Mouse (Mus musculus) kidney, embryonic 16.5 days (tissue): ENCODE measurements around the gene Selenon. TPM values are rescaled to one million over a fixed set of nuclear protein-coding genes. Genes with fewer than 3 reads are reported as not detected.
A peak's percentile ranks its signal among the peaks of the same experiment; 100 is the strongest.

Experiments
- ATAC-seq: fragments of 200-750 bp; cut with Nextera tagmentation; 2 replicates; pipeline ENCODE4 v1.8.0; 2017; ENCODE audit warnings: moderate TSS enrichment; ENCODE audit not compliant: low FRiP score, low TSS enrichment
- H3K27ac ChIP-seq: fragments of 300-500 bp; sonication (generic); 2 replicates; pipeline ENCODE4 v1.5.1; 2014; ENCODE audit warnings: low read length
- H3K27me3 ChIP-seq: fragments of 300-500 bp; sonication (generic); 2 replicates; pipeline ENCODE4 v1.6.1; 2014; ENCODE audit warnings: low read length, control low read depth, mixed read lengths; ENCODE audit not compliant: insufficient read depth
- H3K36me3 ChIP-seq: fragments of 300-500 bp; sonication (generic); 2 replicates; pipeline ENCODE4 v1.6.1; 2014; ENCODE audit warnings: low read length, control low read depth, mixed read lengths; ENCODE audit not compliant: insufficient read depth
- H3K4me1 ChIP-seq: fragments of 300-500 bp; sonication (generic); 2 replicates; pipeline ENCODE4 v1.6.1; 2014; ENCODE audit warnings: low read length, control low read depth, mixed read lengths; ENCODE audit not compliant: insufficient read depth
- H3K4me2 ChIP-seq: fragments of 300-500 bp; sonication (generic); replicated peaks from 2 replicates; pipeline ENCODE4 v1.6.1; 2014; ENCODE audit warnings: low read depth, low read length
- H3K4me3 ChIP-seq: fragments of 300-500 bp; sonication (generic); 2 replicates; pipeline ENCODE4 v1.5.1; 2014; ENCODE audit warnings: mild to moderate bottlenecking, low read length
- H3K9ac ChIP-seq: fragments of 300-500 bp; sonication (generic); replicated peaks from 2 replicates; pipeline ENCODE4 v1.6.1; 2014; ENCODE audit warnings: low read length
- H3K9me3 ChIP-seq: fragments of 300-500 bp; sonication (generic); 2 replicates; pipeline ENCODE4 v1.6.1; 2016; ENCODE audit warnings: low read length, control low read depth
- WGBS: fragments of 180-500 bp; shearing (Covaris S2); extraction: QIAGEN DNeasy Blood & Tissue Kit; methylation state at CpG from one replicate; pipeline ENCODE4 v1.1.7; 2014; 5-methylcytosine and 5-hydroxymethylcytosine counted together
- polyA plus RNA-seq: library from polyadenylated mRNA; unstranded; fragments of >200 nt; fragmentation: Nextera tagmentation; extraction: Ambion mirVana; gene quantifications from 2 replicates; pipeline ENCODE4 v1.2.1, GENCODE M21; 2015

The Selenon gene
- polyA plus RNA-seq, 1 experiment from 2014 or later: 9.7 TPM

DNA sequence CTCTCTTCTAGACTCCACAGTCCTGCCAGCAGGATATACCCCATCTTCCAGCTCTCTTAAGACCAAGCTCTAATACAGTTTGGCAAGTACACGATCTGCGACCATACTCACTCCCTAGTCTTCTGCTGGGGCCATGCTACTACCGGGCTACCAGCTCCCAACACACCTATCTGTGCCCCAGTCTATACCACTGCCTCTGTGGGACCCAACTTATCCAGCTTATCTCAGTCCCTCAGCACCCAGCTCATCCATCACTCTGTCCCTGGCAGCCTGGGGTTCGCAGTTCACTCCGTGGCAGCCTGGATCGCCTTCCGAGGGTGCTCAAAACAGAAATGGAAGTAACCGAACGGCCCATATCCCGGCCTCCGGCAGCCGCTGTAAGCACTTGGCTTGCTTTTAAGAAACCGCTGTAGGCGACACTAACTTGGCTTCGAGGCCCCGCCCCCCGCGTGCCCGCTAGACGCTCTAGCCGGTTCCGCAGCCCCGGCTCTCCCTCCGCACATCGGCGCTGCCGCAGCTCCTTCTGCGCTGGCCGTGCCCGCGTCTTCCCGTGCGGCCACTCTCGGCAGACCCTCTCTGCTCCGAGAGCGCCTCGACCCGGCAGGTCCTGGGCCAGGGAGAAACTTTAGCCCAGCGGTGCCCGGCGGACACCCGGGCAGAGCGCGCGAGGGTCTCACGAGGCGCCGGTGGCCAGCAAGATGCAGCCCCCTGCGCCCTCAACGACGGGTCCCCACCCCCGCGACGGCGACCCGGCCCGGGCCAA is 17.7 kb downstream of the Selenon start:
- Histone ChIP-seq H3K36me3 (peaks cover 18% of the 10 kb centered on the region; the same call in 1 of the 2 replicates), H3K4me1 (peaks cover 15% of the 10 kb centered on the region), H3K27ac (peak overlapping the region; percentile 92), H3K4me3 (peak overlapping the region; percentile 92), H3K4me2 (peak overlapping the region; percentile 98), H3K9ac (peak overlapping the region; percentile 88), H3K9me3 (no peaks in the 10 kb centered on the region), H3K27me3 (no peaks in the 10 kb centered on the region)
- WGBS: under 1% methylated on average over 56 of the region's 57 CpGs
- peak; percentile 2; the same call in 1 of the 2 replicates for ATAC-seq

GRCm38 (mm10) chr4:134533421-134533820 is 18.5 kb downstream of the Selenon start:
- Histone ChIP-seq H3K9ac (peak overlapping the region; percentile 88), H3K4me2 (peak overlapping the region; percentile 98), H3K27me3 (no peaks in the 10 kb centered on the region), H3K27ac (no peak overlapping the region), H3K9me3 (no peaks in the 10 kb centered on the region), H3K4me1 (peaks cover 15% of the 10 kb centered on the region), H3K36me3 (peaks cover 19% of the 10 kb centered on the region), H3K4me3 (peak overlapping the region; percentile 92; the same call in 1 of the 2 replicates)
- 76% methylated on average over 4 of the region's 4 CpGs for WGBS
- ATAC-seq: no peak

DNA sequence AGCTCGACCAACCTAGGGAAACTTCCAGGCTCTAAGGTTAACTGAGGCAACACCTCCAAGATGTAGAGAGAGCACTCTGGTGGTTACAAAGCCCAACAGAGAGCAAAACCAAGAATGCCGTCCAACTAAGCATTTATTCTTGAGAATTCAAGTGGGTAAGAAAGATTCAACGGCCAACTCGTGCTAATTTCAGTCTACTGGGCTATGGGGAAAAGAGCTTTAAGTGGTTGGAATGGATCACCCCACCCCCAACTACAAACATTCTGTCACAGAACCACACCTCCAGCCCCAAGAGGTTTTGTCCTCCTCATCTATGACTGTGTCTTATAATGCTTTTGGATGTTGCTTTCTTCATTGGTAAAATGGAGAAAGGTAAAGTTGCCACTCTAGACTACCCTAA is 19.0 kb downstream of the Selenon start:
- Histone ChIP-seq H3K36me3 (peaks cover 23% of the 10 kb centered on the region), H3K27me3 (no peaks in the 10 kb centered on the region), H3K4me2 (no peak overlapping the region), H3K9ac (no peak overlapping the region), H3K4me3 (no peak overlapping the region), H3K27ac (no peak overlapping the region), H3K4me1 (peaks cover 15% of the 10 kb centered on the region), H3K9me3 (no peaks in the 10 kb centered on the region)
- no peak for ATAC-seq
- WGBS: 89% methylated on average over 4 of the region's 4 CpGs

DNA sequence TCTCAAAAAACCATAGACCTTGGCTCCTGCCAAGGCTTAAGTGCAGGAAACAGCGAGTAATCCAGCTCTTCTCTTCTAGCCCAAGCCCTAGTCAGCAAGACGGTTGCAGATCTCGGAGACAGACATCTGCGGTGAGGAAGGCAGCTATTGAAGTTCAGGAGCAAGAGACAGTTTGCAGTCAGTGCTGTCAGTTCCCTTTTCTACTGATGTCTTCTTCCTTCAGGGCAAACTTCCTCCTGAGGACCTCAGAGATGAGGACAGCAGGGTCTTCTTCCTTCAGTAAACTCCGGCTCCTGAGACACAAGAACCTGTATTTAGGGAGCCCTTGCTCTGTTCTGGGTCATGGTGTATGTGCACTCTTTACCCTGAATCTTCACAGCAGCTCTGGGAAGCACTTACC is 25.7 kb downstream of the Selenon start:
- Histone ChIP-seq H3K4me1 (no peaks in the 10 kb centered on the region), H3K4me3 (no peak overlapping the region), H3K27me3 (no peaks in the 10 kb centered on the region), H3K4me2 (no peak overlapping the region), H3K36me3 (peaks cover 38% of the 10 kb centered on the region), H3K9me3 (no peaks in the 10 kb centered on the region), H3K27ac (no peak overlapping the region), H3K9ac (no peak overlapping the region)
- WGBS: 81% methylated on average over 5 of the region's 5 CpGs
- ATAC-seq: no peak

GRCm38 (mm10) chr4:134525806-134526205 is 26.2 kb downstream of the Selenon start:
- Histone ChIP-seq H3K4me2 (no peak overlapping the region), H3K9me3 (no peaks in the 10 kb centered on the region), H3K4me3 (no peak overlapping the region), H3K36me3 (peaks cover 38% of the 10 kb centered on the region), H3K9ac (no peak overlapping the region), H3K27ac (no peak overlapping the region), H3K27me3 (no peaks in the 10 kb centered on the region), H3K4me1 (no peaks in the 10 kb centered on the region)
- no peak for ATAC-seq
- WGBS: 78% methylated on average over 5 of the region's 5 CpGs

DNA sequence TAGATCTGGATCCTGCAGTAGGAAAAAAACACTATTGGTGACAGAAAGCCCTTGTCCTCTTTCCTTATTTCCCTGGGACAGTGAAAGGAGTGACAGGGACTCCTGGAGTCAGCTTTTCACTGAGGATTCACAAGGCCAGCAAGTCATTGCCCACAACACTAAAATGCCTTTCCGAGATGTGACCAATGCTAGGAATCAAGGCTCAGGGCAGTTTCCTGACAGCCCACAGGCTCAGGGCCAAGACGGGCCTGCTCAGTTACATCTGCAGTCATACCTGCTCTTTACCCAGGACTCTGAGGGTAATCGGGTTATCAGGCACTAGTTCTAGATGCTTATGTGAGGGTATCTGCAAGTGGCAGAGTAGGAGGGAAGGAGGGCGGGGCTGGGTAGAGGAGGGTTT is 28.5 kb downstream of the Selenon start:
- Histone ChIP-seq H3K4me1 (no peaks in the 10 kb centered on the region), H3K9ac (no peak overlapping the region), H3K27ac (no peak overlapping the region), H3K4me3 (no peak overlapping the region), H3K36me3 (peaks cover 20% of the 10 kb centered on the region), H3K4me2 (no peak overlapping the region), H3K27me3 (no peaks in the 10 kb centered on the region), H3K9me3 (no peaks in the 10 kb centered on the region)
- WGBS: 92% methylated on average over 4 of the region's 4 CpGs
- ATAC-seq: no peak

DNA sequence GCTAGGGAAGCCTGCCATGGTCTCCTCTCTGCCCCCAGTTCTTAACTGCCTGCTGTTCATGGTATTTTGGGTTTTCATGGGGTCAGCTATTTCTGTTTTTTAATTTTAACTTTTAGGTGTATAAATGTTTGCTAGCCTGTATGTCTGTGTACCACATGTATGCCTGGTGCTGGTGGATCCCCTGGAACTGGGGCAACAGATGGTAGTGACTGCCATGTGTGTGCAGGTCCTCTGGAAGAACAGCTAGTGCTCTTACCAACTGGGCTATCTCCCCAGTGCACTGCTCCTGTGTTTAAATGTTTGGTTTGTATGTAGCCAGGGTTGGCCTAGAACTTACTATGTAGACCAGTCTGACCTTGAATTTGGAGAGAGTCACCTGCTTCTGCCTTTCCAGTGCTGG is 32.7 kb downstream of the Selenon start:
- Histone ChIP-seq H3K9ac (no peak overlapping the region), H3K27ac (no peak overlapping the region), H3K36me3 (peaks cover 4% of the 10 kb centered on the region; the same call in 1 of the 2 replicates), H3K27me3 (no peaks in the 10 kb centered on the region), H3K9me3 (no peaks in the 10 kb centered on the region), H3K4me2 (no peak overlapping the region), H3K4me1 (no peaks in the 10 kb centered on the region), H3K4me3 (no peak overlapping the region)
- ATAC-seq: no peak

- Histone ChIP-seq H3K9me3 (no peaks in the 10 kb centered on the region), H3K9ac (no peak overlapping the region), H3K27me3 (no peaks in the 10 kb centered on the region), H3K4me3 (no peak overlapping the region), H3K27ac (no peak overlapping the region), H3K4me2 (no peak overlapping the region), H3K36me3 (peaks cover 4% of the 10 kb centered on the region; the same call in 1 of the 2 replicates), H3K4me1 (no peaks in the 10 kb centered on the region)
- ATAC-seq: no peak
- 91% methylated on average over 4 of the region's 4 CpGs for WGBS
Observed at GRCm38 (mm10) chr4:134518541-134518940, 33.4 kb downstream of the Selenon start.

- H3K27ac ChIP-seq: no peak overlapping the region
- 89% methylated on average over 10 of the region's 10 CpGs for WGBS
- no peaks in the 10 kb centered on the region for H3K9me3 ChIP-seq
- H3K4me2 ChIP-seq: no peak overlapping the region
- no peaks in the 10 kb centered on the region; the same call in 1 of the 2 replicates for H3K36me3 ChIP-seq
- no peak overlapping the region for H3K9ac ChIP-seq
- no peaks in the 10 kb centered on the region for H3K4me1 ChIP-seq
- ATAC-seq: no peak
- no peak overlapping the region for H3K4me3 ChIP-seq
- no peaks in the 10 kb centered on the region for H3K27me3 ChIP-seq
Observed at GRCm38 (mm10) chr4:134517719-134518118, 34.2 kb downstream of the Selenon start.

DNA sequence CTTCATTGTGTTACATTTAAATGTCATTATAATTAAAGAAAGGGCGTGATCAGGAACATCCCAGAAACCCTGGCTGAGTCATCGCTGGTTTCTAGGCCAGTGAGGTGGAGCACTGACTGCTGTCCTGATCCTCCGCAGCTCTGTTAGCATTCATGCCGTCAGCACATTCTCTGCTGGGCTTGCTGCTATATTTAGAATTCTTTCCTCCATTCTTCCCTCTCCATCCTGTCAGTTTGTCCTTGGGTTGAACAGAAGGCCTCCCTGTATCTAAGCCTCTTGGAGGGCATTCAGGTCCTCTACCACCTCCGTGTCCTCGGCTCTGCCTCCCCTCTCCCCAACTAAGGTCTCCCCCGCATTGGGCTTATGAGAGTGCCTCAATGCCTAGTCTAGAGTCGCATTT is 35.0 kb downstream of the Selenon start:
- H3K27me3 ChIP-seq: no peaks in the 10 kb centered on the region
- WGBS: 65% methylated on average over 8 of the region's 8 CpGs
- no peak overlapping the region for H3K4me3 ChIP-seq
- no peaks in the 10 kb centered on the region for H3K36me3 ChIP-seq
- H3K4me1 ChIP-seq: no peaks in the 10 kb centered on the region
- ATAC-seq: no peak
- H3K4me2 ChIP-seq: no peak overlapping the region
- no peaks in the 10 kb centered on the region for H3K9me3 ChIP-seq
- no peak overlapping the region for H3K9ac ChIP-seq
- H3K27ac ChIP-seq: no peak overlapping the region
